Mouse (Mus musculus) liver, postnatal 0 days (tissue): ENCODE measurements around the gene 4932438H23Rik. TPM values are rescaled to one million over a fixed set of nuclear protein-coding genes. Genes with fewer than 3 reads are reported as not detected.

Source experiments
- ATAC-seq: fragments of 200-750 bp; cut with Nextera tagmentation; 2 replicates; pipeline ENCODE4 v1.8.0; 2017; ENCODE audit warnings: mild to moderate bottlenecking, moderate library complexity
- DNase-seq: peaks from one replicate; pipeline ENCODE4 v3.0.0-alpha.2; 2016
- H3K27ac ChIP-seq: fragments of 300-500 bp; sonication (generic); 2 replicates; pipeline ENCODE4 v1.5.1; 2014; ENCODE audit warnings: antibody characterized with exemption, moderate library complexity, mild to moderate bottlenecking, low read depth
- H3K27me3 ChIP-seq: fragments of 300-500 bp; sonication (generic); 2 replicates; pipeline ENCODE4 v1.6.1; 2014; ENCODE audit warnings: low read length, control low read depth, mixed read lengths; ENCODE audit not compliant: insufficient read depth
- H3K36me3 ChIP-seq: fragments of 300-500 bp; sonication (generic); replicated peaks from 2 replicates; pipeline ENCODE4 v1.6.1; 2014; ENCODE audit warnings: mild to moderate bottlenecking, control low read depth, low read length, moderate library complexity, mixed read lengths; ENCODE audit not compliant: insufficient read depth
- H3K4me1 ChIP-seq: fragments of 300-500 bp; sonication (generic); 2 replicates; pipeline ENCODE4 v1.6.1; 2014; ENCODE audit warnings: antibody characterized with exemption, mild to moderate bottlenecking, control low read depth; ENCODE audit not compliant: insufficient read depth
- H3K4me2 ChIP-seq: fragments of 300-500 bp; sonication (generic); 2 replicates; pipeline ENCODE4 v1.6.1; 2014; ENCODE audit warnings: low read depth, mild to moderate bottlenecking, low read length, moderate library complexity, mixed read lengths
- H3K4me3 ChIP-seq: fragments of 300-500 bp; sonication (generic); 2 replicates; pipeline ENCODE4 v1.5.1; 2014; ENCODE audit warnings: low read depth, low read length
- H3K9ac ChIP-seq: fragments of 300-500 bp; sonication (generic); replicated peaks from 2 replicates; pipeline ENCODE4 v1.6.1; 2014; ENCODE audit warnings: mild to moderate bottlenecking, moderate library complexity
- H3K9me3 ChIP-seq: fragments of 300-500 bp; sonication (generic); 2 replicates; pipeline ENCODE4 v1.6.1; 2016; ENCODE audit warnings: mild to moderate bottlenecking, control low read depth, low read length, mixed read lengths
- CTCF ChIP-seq: sonication (generic); IDR thresholded peaks from 2 replicates; pipeline ENCODE4 v1.5.1; 2016; ENCODE audit warnings: antibody characterized with exemption, low read depth
- EP300 ChIP-seq: IDR thresholded peaks from 2 replicates; pipeline ENCODE4 v1.6.1; 2016; ENCODE audit warnings: antibody characterized with exemption, low read depth, mild to moderate bottlenecking
- WGBS: fragments of 180-500 bp; shearing (Covaris S2); extraction: QIAGEN DNeasy Blood & Tissue Kit; methylation state at CpG from one replicate; pipeline ENCODE4 v1.1.7; 2014; ENCODE audit not compliant: insufficient replicate concordance; 5-methylcytosine and 5-hydroxymethylcytosine counted together
- polyA plus RNA-seq: library from polyadenylated mRNA; unstranded; fragments of >200 nt; fragmentation: Nextera tagmentation; extraction: Ambion mirVana; gene quantifications from 2 replicates; pipeline ENCODE4 v1.2.1, GENCODE M21; 2015

Gene 4932438H23Rik
- polyA plus RNA-seq, 1 experiment from 2014 or later, result not detected

DNA sequence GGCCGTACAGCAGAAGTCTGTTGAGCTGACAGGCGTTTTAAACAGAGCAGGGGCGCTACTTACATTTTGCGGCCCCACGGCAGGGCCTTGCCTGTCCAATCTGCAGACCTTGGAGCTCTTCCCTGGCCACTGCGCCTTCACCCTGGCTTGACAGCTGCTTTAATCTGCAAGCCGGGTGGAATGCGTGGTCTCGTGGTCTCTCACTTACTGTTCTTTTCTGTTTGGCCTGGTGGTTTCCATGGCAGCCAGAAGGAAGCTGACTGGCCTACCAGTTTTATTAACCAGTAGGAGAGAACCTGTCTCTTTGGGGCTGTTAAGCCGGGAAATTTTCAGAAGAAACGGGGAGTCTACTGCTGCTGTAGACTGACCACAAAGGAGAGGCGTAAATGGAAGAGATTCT, 26.0 kb downstream of the 4932438H23Rik start:
- Histone ChIP-seq H3K9ac (no peak overlapping the region), H3K27ac (no peak overlapping the region), H3K4me2 (no peak overlapping the region), H3K4me1 (no peaks in the 10 kb centered on the region), H3K27me3 (no peaks in the 10 kb centered on the region), H3K9me3 (no peaks in the 10 kb centered on the region), H3K4me3 (no peak overlapping the region), H3K36me3 (no peaks in the 10 kb centered on the region)
- DNase-seq (no peak), ATAC-seq (no peak)
- no peak for TF ChIP-seq EP300
- TF ChIP-seq CTCF, result no peak
- WGBS, result 37% methylated on average over 12 of the region's 12 CpGs

GRCm38 (mm10) chr16:91067122-91067521, 27.8 kb downstream of the 4932438H23Rik start:
- Histone ChIP-seq H3K4me1 (no peaks in the 10 kb centered on the region), H3K36me3 (no peaks in the 10 kb centered on the region), H3K27me3 (no peaks in the 10 kb centered on the region), H3K4me2 (no peak overlapping the region), H3K27ac (no peak overlapping the region), H3K9ac (no peak overlapping the region), H3K9me3 (no peaks in the 10 kb centered on the region), H3K4me3 (no peak overlapping the region)
- DNase-seq (no peak), ATAC-seq (no peak)
- no peak for TF ChIP-seq EP300
- TF ChIP-seq CTCF, result no peak
- 98% methylated on average over 1 of the region's 1 CpGs for whole genome bisulfite sequencing

DNA sequence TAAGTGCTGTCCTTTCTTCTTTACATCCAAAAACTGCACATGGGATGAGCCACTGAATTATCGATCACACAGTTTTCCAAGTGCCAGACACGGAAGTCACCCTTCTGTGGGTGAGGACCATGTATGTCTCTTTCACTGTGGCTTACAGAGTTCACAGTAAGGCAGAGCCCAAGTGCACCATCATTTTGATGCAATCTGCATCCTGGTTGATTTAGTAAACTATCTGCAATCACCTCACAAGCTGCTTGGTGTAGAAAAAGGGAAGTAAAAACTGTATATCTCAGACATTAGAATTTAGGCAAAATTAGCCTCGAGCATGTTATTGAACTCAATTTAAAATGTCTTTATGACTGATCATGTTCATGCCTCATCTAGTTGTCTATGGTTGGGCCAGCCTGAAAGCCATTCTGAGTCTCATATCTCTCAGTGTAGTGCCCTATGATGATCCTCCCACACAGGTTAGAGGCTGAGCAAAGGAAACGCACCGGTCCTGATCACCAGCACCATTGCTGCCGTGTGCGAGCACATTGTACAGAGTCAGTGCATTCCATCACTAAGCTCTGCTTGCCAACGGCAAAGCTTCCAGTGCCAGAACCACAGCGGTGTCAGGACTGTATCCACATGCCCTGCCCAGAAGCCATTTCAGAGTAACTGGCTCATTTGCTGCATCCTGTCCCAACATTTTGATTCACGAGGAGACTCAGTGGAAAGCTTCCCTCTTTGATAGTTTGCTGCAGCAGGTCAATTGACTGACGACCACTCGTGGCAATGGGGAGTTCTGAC, 30.1 kb downstream of the 4932438H23Rik start:
- no peak for DNase-seq
- Histone ChIP-seq H3K36me3 (no peaks in the 10 kb centered on the region), H3K4me2 (no peak overlapping the region), H3K27me3 (no peaks in the 10 kb centered on the region), H3K27ac (no peak overlapping the region), H3K4me1 (0 out of 2 replicates have a peak, but pooled peaks cover 2% of the 10 kb centered on the region), H3K4me3 (no peak overlapping the region), H3K9ac (no peak overlapping the region), H3K9me3 (no peaks in the 10 kb centered on the region)
- no peak for ATAC-seq
- TF ChIP-seq EP300 (no peak), CTCF (no peak)
- 72% methylated on average over 12 of the region's 12 CpGs for WGBS

- no peak for TF ChIP-seq CTCF
- DNase-seq, result no peak
- WGBS, result 68% methylated on average over 10 of the region's 10 CpGs
- Histone ChIP-seq H3K36me3 (no peaks in the 10 kb centered on the region), H3K9ac (no peak overlapping the region), H3K4me2 (no peak overlapping the region), H3K27me3 (no peaks in the 10 kb centered on the region), H3K9me3 (no peaks in the 10 kb centered on the region), H3K4me3 (no peak overlapping the region), H3K4me1 (0 out of 2 replicates have a peak, but pooled peaks cover 2% of the 10 kb centered on the region), H3K27ac (no peak overlapping the region)
- no peak for ATAC-seq
These were observed 31.1 kb downstream of the 4932438H23Rik start for GRCm38 (mm10) chr16:91063786-91064185.

GRCm38 (mm10) chr16:91061531-91062318, 33.2 kb downstream of the 4932438H23Rik start:
- Histone ChIP-seq H3K9ac (no peak overlapping the region), H3K36me3 (no peaks in the 10 kb centered on the region), H3K4me3 (no peak overlapping the region), H3K9me3 (no peaks in the 10 kb centered on the region), H3K27me3 (0 out of 2 replicates have a peak, but pooled peaks cover 2% of the 10 kb centered on the region), H3K4me1 (0 out of 2 replicates have a peak, but pooled peaks cover 2% of the 10 kb centered on the region), H3K4me2 (no peak overlapping the region), H3K27ac (no peak overlapping the region)
- DNase-seq (no peak), ATAC-seq (peak; percentile 35; the same call in 1 of the 2 replicates)
- WGBS, result 44% methylated on average over 13 of the region's 13 CpGs
- TF ChIP-seq CTCF (no peak), EP300 (no peak)

- Histone ChIP-seq H3K9me3 (no peaks in the 10 kb centered on the region), H3K27me3 (0 out of 2 replicates have a peak, but pooled peaks cover 2% of the 10 kb centered on the region), H3K36me3 (no peaks in the 10 kb centered on the region), H3K9ac (no peak overlapping the region), H3K4me2 (no peak overlapping the region), H3K27ac (no peak overlapping the region), H3K4me3 (no peak overlapping the region), H3K4me1 (0 out of 2 replicates have a peak, but pooled peaks cover 7% of the 10 kb centered on the region)
- DNase-seq (no peak), ATAC-seq (no peak)
- WGBS, result 59% methylated on average over 6 of the region's 6 CpGs
- TF ChIP-seq EP300, result no peak
- no peak for TF ChIP-seq CTCF
These were observed 37.2 kb downstream of the 4932438H23Rik start for GRCm38 (mm10) chr16:91057741-91058140.
